Mouse (Mus musculus) activated CD4-positive, CD25-positive, alpha-beta regulatory T cell, adult 4 months (primary cell): ENCODE data around the gene Mtss1l. TPM values are rescaled to one million over a fixed set of nuclear protein-coding genes. Genes with fewer than 3 reads are reported as not detected.

Experiments used
- ATAC-seq: one replicate; pipeline ENCODE4 v1.8.0; 2017
- polyA plus RNA-seq, 2 experiments: library from polyadenylated mRNA; unstranded; fragments of 100-300 nt; shearing (Covaris generic); gene quantifications; one replicate each; pipeline ENCODE4 v1.2.1; 2017

Gene Mtss1l
- polyA plus RNA-seq, 2 experiments from 2014 or later, result 0.21 TPM; not detected in 1

DNA sequence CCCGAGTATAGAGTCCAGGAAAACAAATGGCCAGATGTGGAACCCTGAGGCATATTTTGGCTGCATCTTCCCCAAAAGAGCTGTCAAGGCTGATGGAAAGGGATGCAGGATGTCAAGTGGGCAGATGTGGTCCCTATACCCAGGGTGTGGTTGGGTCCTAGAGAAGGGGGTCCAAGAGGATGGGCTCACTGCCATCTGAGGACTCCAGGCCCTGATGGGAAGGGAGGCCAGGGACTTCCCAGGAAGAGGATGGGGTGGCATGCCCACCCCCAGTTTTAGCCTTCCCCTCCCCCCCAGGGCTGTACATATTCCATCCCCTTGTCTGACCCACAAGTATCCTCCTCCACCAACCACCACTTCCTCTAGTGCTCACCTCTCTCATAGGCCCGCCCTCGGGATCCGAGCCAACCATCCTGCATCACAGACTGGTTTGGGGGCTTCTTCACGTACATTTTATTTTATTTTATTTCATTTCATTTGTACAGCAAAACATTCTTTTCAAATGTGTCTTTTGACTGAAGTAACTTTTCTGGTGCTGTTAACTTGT is 19.4 kb downstream of the Mtss1l start:
- ATAC-seq, result no peak

DNA sequence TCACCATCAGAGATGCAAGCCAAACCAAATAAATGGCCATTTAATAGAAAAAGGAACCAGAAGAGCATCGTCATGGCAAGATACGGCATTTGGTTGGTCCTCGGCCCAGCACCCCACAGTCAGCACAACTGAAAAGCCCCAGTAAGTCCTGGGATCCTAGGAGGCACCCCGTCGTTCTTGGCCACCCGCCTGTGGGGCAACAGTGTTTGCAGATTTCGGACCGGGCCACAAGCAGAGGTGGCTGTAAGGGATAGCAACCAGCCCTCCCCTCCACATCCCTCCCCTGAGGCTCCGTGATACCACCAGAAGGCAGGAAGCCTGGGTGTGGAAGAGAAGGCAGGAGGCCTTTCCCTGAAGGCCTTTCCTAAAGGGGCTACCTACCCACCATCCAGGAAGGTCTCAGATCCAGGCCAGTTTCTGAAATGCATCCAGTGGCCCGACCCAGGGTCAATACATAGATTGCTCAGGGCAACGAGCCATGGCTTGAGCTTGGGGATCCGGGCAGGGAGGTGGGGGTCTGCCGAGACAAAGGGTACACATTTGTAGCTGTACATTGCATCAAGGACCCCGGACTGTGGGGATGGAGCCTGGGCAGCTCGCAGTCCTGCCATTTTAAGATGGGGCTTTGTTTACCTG is 20.7 kb downstream of the Mtss1l start:
- no peak for ATAC-seq

DNA sequence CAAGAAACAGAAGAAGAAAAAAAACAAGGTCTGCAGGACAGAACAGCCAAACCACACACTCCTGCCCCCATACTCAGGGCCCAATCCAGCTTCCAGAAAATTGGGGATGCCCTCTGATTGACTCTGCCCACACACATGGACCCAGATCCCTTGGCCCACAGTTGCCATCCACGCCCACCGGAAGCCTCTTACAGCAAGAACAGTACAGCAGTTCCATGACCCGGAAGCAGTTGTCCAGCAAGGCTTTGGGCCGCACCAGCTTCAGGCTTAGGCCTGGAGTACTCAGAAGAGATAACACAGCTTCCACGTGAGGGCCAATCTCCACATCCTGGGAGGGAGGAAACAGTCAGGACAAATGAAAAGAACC is 21.2 kb downstream of the Mtss1l start:
- ATAC-seq, result no peak

- no peak for ATAC-seq
Observed at GRCm38 (mm10) chr8:110745162-110745561, 23.9 kb downstream of the Mtss1l start.

DNA sequence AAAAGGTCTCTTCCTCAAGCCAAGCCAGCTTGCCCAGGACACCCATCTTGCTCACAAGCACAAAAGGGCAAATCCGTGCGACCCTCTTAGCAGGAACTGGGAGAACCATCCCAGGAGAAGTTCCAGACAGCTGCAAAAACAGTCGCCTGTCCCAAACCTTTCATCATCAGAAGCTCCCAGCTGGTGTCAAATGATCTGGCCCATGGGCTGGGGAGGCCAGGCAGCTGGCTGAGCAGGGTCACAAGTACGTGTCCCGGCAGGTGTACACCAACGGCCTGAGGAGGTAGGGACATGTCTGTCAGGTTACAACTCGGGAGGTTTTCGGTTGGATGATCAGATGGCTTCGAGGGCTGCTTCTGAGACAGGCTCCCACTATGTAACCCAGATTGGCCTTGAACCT is 25.4 kb downstream of the Mtss1l start:
- ATAC-seq, result no peak

- no peak for ATAC-seq
Observed at GRCm38 (mm10) chr8:110749500-110750170, 28.4 kb downstream of the Mtss1l start.

- ATAC-seq, result no peak
Observed at GRCm38 (mm10) chr8:110750269-110750668, 29.0 kb downstream of the Mtss1l start.

- ATAC-seq, result no peak
Observed at GRCm38 (mm10) chr8:110751490-110751889, 30.2 kb downstream of the Mtss1l start.

DNA sequence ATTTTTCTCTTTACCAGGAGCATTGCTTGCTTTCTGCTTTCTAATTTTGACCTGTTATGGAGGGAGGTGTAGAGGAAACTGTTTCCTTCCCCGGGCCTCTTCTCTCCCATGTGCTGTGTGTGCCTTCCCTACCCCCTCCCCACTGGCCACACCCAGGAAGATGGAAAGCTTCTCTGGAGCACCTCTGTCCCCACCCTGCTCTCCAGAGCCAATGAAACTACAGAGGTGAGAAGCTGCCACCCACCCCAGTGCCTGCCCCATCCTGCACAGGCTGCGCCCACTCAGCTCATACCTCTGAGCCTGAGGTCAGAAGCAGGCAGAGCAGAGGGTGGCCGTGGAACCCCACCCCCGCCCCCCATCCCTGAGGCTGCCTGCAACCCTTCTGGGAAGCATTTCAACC is 33.4 kb downstream of the Mtss1l start:
- no peak for ATAC-seq

- no peak for ATAC-seq
Observed at GRCm38 (mm10) chr8:110755511-110756170, 34.4 kb downstream of the Mtss1l start.

- ATAC-seq, result no peak
Observed at GRCm38 (mm10) chr8:110756196-110756595, 34.9 kb downstream of the Mtss1l start.

GRCm38 (mm10) chr8:110760280-110760940 is 39.1 kb downstream of the Mtss1l start:
- ATAC-seq, result no peak

DNA sequence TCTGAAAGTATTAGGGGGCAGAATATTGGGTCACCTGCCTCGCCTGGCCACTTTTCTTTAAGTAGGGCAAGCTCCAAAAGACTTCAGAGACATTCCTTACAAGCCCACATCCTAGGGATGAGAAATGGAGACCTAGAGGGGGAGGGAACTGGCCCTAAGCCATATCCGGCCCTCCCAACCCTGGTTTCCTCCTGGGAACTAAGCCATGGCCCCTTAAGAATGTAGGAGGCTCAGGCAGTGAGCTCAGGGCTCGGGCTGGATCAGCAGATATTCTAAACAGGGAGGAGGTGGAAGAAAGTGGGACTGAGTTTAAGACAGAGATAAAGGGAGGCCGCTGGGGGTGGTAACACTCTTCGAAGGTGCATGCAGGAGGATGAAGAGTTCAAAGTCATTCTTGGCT is 39.9 kb downstream of the Mtss1l start:
- no peak for ATAC-seq

DNA sequence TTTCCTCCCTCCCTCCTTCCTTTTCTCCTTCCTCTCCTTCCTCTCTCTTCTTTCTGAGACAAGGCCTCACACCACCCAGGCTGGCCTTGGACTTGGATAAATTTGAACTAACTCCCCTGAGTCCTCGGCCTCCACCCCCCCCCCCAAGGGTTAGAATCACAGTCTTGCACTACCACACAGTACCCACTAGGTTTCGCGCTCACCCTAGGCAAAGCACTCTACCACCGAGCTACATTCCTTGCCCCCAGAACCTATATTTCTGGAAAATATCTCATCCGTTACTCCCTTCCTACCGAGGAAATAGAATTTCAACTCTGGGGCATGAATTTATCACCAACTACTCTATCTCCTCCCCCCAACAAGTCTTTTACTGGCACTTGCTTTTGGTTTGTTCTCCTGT is 40.7 kb downstream of the Mtss1l start:
- ATAC-seq, result no peak

- ATAC-seq, result no peak
Observed at GRCm38 (mm10) chr8:110764671-110765070, 43.4 kb downstream of the Mtss1l start.

DNA sequence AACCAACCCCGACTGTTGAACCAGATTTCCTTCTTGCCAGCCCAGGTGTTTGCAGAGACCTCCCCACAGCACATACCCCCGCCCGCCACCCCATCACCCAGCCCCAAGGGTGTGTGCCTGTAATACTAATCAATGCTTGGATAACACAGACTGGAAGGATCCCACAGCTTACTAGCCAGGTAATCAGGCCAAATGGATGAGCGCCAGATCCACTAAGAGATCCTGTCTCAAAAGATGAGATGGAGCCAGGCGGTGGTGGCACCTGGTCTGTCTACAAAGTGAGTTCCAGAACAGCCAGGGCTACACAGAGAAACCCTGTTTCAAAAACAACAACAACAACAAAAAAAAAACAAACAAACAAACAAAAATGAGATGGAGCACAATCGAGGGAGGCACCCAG is 46.0 kb downstream of the Mtss1l start:
- no peak for ATAC-seq

DNA sequence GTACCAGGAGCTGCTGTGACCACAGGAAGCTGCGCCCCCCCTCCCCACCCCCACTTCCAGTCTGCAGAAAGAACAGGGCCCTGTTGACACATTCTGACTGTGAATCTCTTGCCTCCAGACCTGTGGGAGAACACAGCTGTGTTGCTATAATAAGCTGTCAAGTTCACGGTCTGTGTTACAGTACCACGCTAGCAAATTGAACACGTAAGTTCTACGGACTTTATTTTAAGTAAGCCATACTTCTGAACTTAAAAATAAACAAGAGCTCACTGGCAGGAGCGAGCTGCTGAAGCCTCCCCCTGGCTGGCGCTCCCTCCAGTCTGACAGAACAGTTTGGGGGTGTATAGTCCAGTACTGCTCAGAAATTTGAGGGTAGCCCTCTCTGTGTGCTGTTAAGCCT is 51.2 kb downstream of the Mtss1l start:
- ATAC-seq, result no peak

DNA sequence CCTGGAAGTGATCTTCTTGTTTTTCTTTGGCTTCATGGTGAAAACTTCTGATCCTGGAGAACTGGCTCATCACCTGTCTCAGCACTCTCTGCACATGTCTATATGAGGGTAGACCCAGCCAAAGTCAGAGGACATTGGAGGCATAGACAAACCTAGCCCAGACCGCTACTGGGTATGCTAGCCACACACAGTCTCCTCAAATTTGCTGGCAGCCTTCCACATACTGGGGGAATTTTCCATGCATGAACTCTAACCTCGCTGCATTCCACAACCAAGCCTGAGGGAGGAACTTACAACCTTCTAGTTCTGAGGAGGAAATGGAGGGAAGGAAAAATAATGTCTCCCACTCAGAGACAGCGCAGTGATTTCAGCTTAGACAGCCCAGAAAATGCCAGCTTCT is 52.8 kb downstream of the Mtss1l start:
- ATAC-seq, result no peak

DNA sequence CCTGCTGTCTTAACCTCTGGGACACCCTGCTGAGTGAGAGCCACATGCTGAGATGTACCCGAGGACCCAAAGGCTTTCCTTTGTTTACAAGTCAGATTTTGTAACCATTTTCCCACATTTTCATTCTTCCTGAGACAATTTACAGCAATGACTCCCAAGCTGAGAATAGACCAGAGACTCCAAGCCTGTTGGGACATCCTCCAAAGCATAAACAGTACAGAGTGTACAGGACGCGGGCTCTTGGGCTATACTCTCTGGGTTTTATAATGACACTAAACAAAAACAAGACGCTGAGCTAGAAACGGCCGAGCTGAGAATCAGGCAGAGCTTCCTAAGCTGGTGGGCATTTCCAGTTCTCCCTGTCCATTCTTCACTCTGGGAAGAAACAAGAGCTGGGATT is 53.4 kb downstream of the Mtss1l start:
- no peak for ATAC-seq

GRCm38 (mm10) chr8:110775316-110775715 is 54.0 kb downstream of the Mtss1l start:
- ATAC-seq, result no peak

- ATAC-seq, result no peak
Observed at GRCm38 (mm10) chr8:110775721-110776120, 54.4 kb downstream of the Mtss1l start.

GRCm38 (mm10) chr8:110776335-110776734 is 55.1 kb downstream of the Mtss1l start:
- no peak for ATAC-seq
